Mouse (Mus musculus): ENCODE measurements around the gene Bbs12. TPM values are rescaled to one million over a fixed set of nuclear protein-coding genes. Genes with fewer than 3 reads are reported as not detected.

The Bbs12 gene
- polyA plus RNA-seq, 1 experiment from 2014 or later = 5.0 TPM

- Histone ChIP-seq H3K4me3 (no peak overlapping the region), H3K27ac (replicated peaks) (no peak overlapping the region), H3K4me1 (peaks cover 5% of the 10 kb centered on the region; the same call in 1 of the 2 replicates), H3K36me3 (no peaks in the 10 kb centered on the region), H3K27me3 (replicated peaks) (peaks cover 18% of the 10 kb centered on the region), H3K4me2 (no peak overlapping the region), H3K9ac (no peak overlapping the region), H3K9me3 (no peaks in the 10 kb centered on the region)
- ATAC-seq (ENCODE audit: extremely low read depth, insufficient number of reproducible peaks, low FRiP score, low TSS enrichment) = no peak; the same call in 1 of the 2 replicates
- WGBS = 53% methylated on average over 10 of the region's 10 CpGs
These were observed 41.7 kb downstream of the Bbs12 start for GRCm38 (mm10) chr3:37353951-37354481.

GRCm38 (mm10) chr3:37354737-37355136 is 42.4 kb downstream of the Bbs12 start:
- H3K9ac ChIP-seq = no peak overlapping the region
- H3K4me3 ChIP-seq = no peak overlapping the region
- no peak overlapping the region for H3K4me2 ChIP-seq
- no peak overlapping the region for H3K27ac ChIP-seq (replicated peaks)
- no peaks in the 10 kb centered on the region for H3K36me3 ChIP-seq
- H3K4me1 ChIP-seq = 0 out of 2 replicates have a peak, but pooled peaks cover 3% of the 10 kb centered on the region
- no peak for ATAC-seq (ENCODE audit: extremely low read depth, insufficient number of reproducible peaks, low FRiP score, low TSS enrichment)
- 86% methylated on average over 1 of the region's 1 CpGs for WGBS
- no peaks in the 10 kb centered on the region for H3K9me3 ChIP-seq
- H3K27me3 ChIP-seq (replicated peaks) = peaks cover 14% of the 10 kb centered on the region

- H3K27ac ChIP-seq (replicated peaks) = no peak overlapping the region
These were observed 48.4 kb downstream of the Bbs12 start for GRCm38 (mm10) chr3:37360729-37361128.

GRCm38 (mm10) chr3:37365144-37365543 is 52.8 kb downstream of the Bbs12 start:
- no peaks in the 10 kb centered on the region for H3K27me3 ChIP-seq (replicated peaks)
- no peaks in the 10 kb centered on the region for H3K9me3 ChIP-seq
- ATAC-seq (ENCODE audit: extremely low read depth, insufficient number of reproducible peaks, low FRiP score, low TSS enrichment) = no peak
- H3K4me2 ChIP-seq = no peak overlapping the region
- H3K27ac ChIP-seq (replicated peaks) = no peak overlapping the region
- no peaks in the 10 kb centered on the region for H3K36me3 ChIP-seq
- no peak overlapping the region for H3K9ac ChIP-seq
- peaks cover 14% of the 10 kb centered on the region for H3K4me1 ChIP-seq
- WGBS = 73% methylated on average over 4 of the region's 4 CpGs
- H3K4me3 ChIP-seq = no peak overlapping the region

More at GRCm38 (mm10) chr3:37360729-37361128, 48.4 kb downstream of the Bbs12 start:
- no peak for ATAC-seq (ENCODE audit: extremely low read depth, insufficient number of reproducible peaks, low FRiP score, low TSS enrichment)
- no peak overlapping the region for H3K4me3 ChIP-seq
- no peak overlapping the region for H3K9ac ChIP-seq
- H3K4me2 ChIP-seq = no peak overlapping the region
- no peaks in the 10 kb centered on the region; the same call in 1 of the 2 replicates for H3K4me1 ChIP-seq
- 66% methylated on average over 9 of the region's 9 CpGs for WGBS
- H3K9me3 ChIP-seq = no peaks in the 10 kb centered on the region
- no peaks in the 10 kb centered on the region for H3K36me3 ChIP-seq
- H3K27me3 ChIP-seq (replicated peaks) = 0 out of 2 replicates have a peak, but pooled peaks cover 6% of the 10 kb centered on the region

GRCm38 (mm10) chr3:37365976-37366375 is 53.6 kb downstream of the Bbs12 start:
- Histone ChIP-seq H3K27me3 (replicated peaks) (no peaks in the 10 kb centered on the region), H3K4me3 (no peak overlapping the region), H3K27ac (replicated peaks) (peak overlapping the region; percentile 29; the same call in 1 of the 2 replicates), H3K36me3 (no peaks in the 10 kb centered on the region), H3K4me1 (peaks cover 14% of the 10 kb centered on the region), H3K4me2 (no peak overlapping the region), H3K9ac (no peak overlapping the region), H3K9me3 (no peaks in the 10 kb centered on the region)
- ATAC-seq (ENCODE audit: extremely low read depth, insufficient number of reproducible peaks, low FRiP score, low TSS enrichment) = no peak
- WGBS = 42% methylated on average over 3 of the region's 3 CpGs

GRCm38 (mm10) chr3:37366381-37367053 is 54.2 kb downstream of the Bbs12 start:
- Histone ChIP-seq H3K4me3 (no peak overlapping the region), H3K36me3 (no peaks in the 10 kb centered on the region), H3K4me2 (no peak overlapping the region), H3K27ac (replicated peaks) (peak overlapping the region; percentile 42), H3K27me3 (replicated peaks) (no peaks in the 10 kb centered on the region), H3K9ac (no peak overlapping the region), H3K4me1 (peaks cover 14% of the 10 kb centered on the region), H3K9me3 (no peaks in the 10 kb centered on the region)
- 35% methylated on average over 4 of the region's 4 CpGs for WGBS
- ATAC-seq (ENCODE audit: extremely low read depth, insufficient number of reproducible peaks, low FRiP score, low TSS enrichment) = no peak

GRCm38 (mm10) chr3:37370407-37370806 is 58.1 kb downstream of the Bbs12 start:
- Histone ChIP-seq H3K4me3 (no peak overlapping the region), H3K4me2 (no peak overlapping the region)
- WGBS = 50% methylated on average over 4 of the region's 4 CpGs

More at GRCm38 (mm10) chr3:37370407-37370806, 58.1 kb downstream of the Bbs12 start:
- no peak overlapping the region for H3K27ac ChIP-seq (replicated peaks)
- no peaks in the 10 kb centered on the region for H3K27me3 ChIP-seq (replicated peaks)
- H3K9me3 ChIP-seq = no peaks in the 10 kb centered on the region
- H3K36me3 ChIP-seq = no peaks in the 10 kb centered on the region
- no peak for ATAC-seq (ENCODE audit: extremely low read depth, insufficient number of reproducible peaks, low FRiP score, low TSS enrichment)
- H3K4me1 ChIP-seq = peaks cover 14% of the 10 kb centered on the region
- no peak overlapping the region for H3K9ac ChIP-seq

Other genes starting within 250 kb of the Bbs12 start
- 0.59 and 0.75 TPM in 2 replicates for gene Adad1, start 249.0 kb upstream of the Bbs12 start, polyA plus RNA-seq (2015; fragmentation: Nextera tagmentation; extraction: Ambion mirVana)
- 0.23 and 0.27 TPM in 2 replicates for gene Il2, start 186.6 kb upstream of the Bbs12 start, polyA plus RNA-seq (2015; fragmentation: Nextera tagmentation; extraction: Ambion mirVana)
- gene Il21, start 79.9 kb upstream of the Bbs12 start, polyA plus RNA-seq (2015; fragmentation: Nextera tagmentation; extraction: Ambion mirVana) = not detected in 2 replicates
- gene Cetn4, start 154 bp downstream of the Bbs12 start, polyA plus RNA-seq (2015; fragmentation: Nextera tagmentation; extraction: Ambion mirVana) = 1.2 and 1.3 TPM in 2 replicates
- gene Fgf2, start 35.8 kb downstream of the Bbs12 start, polyA plus RNA-seq (2015; fragmentation: Nextera tagmentation; extraction: Ambion mirVana) = 0.94 and 1.2 TPM in 2 replicates
- 21.4 and 23.6 TPM in 2 replicates for gene Spata5, start 107.3 kb downstream of the Bbs12 start, polyA plus RNA-seq (2015; fragmentation: Nextera tagmentation; extraction: Ambion mirVana)
- 9.8 and 11.8 TPM in 2 replicates for gene Nudt6, start 107.7 kb downstream of the Bbs12 start, polyA plus RNA-seq (2015; fragmentation: Nextera tagmentation; extraction: Ambion mirVana)

Data from heart, embryonic 13.5 days (tissue).